Mouse (Mus musculus) megakaryocyte progenitor cell, adult 5-6 weeks (primary cell): ENCODE data around the gene Olfm1. TPM values are rescaled to one million over a fixed set of nuclear protein-coding genes. Genes with fewer than 3 reads are reported as not detected.

Source experiments
- ATAC-seq: replicated peaks from 2 replicates; pipeline ENCODE4 v1.8.0; 2016; ENCODE audit warnings: mild to moderate bottlenecking, moderate TSS enrichment, inconsistent platforms; ENCODE audit not compliant: poor library complexity
- total RNA-seq, 2 experiments: library from RNA; stranded (forward) in 1 of 2; stranded (reverse) in 1 of 2; fragments of 157-497, 149-512 nt in 1 of 2; fragments of 200-1000 nt in 1 of 2; gene quantifications; 2 replicates each; pipeline versions ENCODE4 v1.2.3 to v1.2.4; 2015 to 2017

Olfm1 gene
- total RNA-seq, 2 experiments from 2014 or later = 2.6 to 5.4 TPM

- no peak for ATAC-seq
Measured at GRCm38 (mm10) chr2:28227589-28228191, 34.9 kb downstream of the Olfm1 start.

GRCm38 (mm10) chr2:28228364-28228763 is 35.6 kb downstream of the Olfm1 start:
- ATAC-seq = no peak

DNA sequence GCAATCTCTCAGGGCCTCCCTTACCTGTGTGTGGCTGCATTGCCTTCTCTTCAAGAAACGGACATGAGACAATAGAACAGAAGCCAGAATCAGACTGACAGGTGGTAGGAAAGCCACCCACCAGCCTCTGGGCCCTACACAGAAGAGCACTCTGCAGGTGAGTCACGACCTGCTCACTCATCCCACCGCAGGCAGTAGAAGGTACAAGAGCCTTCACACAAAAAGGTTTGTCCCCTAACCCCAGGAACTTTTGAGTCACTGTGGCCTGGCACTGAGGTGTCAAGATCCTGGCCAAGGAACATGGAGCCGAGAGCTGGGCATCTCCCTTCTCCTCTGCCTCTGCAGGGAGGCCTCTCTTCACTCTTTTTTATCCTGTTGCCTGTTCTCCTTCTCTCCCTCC is 42.3 kb downstream of the Olfm1 start:
- no peak for ATAC-seq

- no peak for ATAC-seq
Measured at GRCm38 (mm10) chr2:28236447-28236846, 43.7 kb downstream of the Olfm1 start.

- ATAC-seq = no peak
Measured at GRCm38 (mm10) chr2:28239616-28240015, 46.8 kb downstream of the Olfm1 start.

- ATAC-seq = no peak
Measured at GRCm38 (mm10) chr2:28240920-28241319, 48.1 kb downstream of the Olfm1 start.

- no peak for ATAC-seq
Measured at GRCm38 (mm10) chr2:28241520-28242221, 48.9 kb downstream of the Olfm1 start.

DNA sequence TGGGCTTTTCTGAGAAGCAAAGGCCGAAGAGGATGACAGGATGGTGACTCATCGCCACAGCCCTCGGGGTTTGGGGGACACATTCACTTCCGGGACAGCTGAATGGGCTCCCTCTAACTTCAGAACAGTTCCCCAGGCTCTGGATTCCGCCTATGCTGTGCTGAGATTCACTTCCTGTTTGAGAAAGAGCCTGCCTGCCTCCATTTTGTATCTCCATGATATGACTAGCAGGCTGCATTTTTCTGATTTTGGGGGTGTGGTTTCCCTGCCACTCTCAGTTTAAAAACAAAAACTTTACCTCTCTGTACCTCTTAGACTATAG is 49.4 kb downstream of the Olfm1 start:
- ATAC-seq = peak; percentile 57; the same call in 1 of the 2 replicates

DNA sequence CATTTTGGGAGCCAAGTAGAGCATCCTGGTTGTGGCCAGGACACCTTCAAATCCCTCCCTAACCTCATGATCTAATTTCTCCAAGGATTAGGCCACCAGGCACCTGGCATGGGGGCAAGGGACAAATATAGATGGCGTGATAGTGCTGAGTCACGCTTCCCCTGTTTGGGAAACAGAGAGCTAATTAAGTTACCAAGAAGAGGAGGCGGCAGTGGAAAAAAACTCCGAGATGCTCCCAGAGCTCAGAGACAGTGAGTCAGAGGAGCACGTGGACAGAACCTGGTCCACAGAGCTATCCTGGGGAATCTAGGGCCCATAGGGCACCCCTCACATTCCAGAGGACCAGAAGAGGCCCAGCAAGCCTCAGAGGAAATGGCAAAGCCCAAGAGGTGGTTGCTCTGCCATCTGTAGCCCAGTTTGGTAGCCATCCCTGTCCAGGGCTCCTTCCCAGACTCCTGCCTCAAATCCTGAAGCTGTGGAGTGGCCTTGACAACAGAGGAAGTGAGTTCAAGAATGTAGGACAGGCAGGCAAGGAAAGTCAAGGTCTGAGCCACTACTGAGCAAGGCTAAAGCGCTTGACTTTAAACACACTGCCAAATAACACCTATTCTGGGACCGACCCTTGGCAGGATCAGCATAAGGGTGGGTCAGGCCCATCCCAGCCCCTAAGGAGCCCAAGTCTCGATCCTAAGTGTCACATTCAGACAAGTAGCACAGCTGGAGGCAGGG is 52.0 kb downstream of the Olfm1 start:
- no peak for ATAC-seq

GRCm38 (mm10) chr2:28246110-28246653 is 53.4 kb downstream of the Olfm1 start:
- ATAC-seq = no peak

DNA sequence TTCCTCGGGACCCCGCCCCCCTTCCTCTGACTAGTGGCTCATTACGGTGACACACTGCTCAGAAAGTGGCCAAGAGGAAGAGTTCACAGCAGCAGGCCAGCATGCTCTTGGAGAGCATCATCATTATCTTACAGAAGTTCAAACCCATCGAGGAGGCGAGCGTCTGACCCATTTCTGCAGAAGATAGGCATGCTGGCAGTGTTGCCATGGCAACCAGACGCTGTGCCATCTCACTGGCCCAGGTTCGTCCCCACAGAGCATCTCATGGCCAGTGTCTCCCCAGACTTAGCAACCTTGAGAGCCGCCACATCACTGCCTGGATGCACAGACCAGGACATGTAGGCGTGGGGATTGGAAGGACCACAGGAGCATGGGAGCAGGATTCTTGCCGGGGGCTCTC is 54.3 kb downstream of the Olfm1 start:
- ATAC-seq = no peak

DNA sequence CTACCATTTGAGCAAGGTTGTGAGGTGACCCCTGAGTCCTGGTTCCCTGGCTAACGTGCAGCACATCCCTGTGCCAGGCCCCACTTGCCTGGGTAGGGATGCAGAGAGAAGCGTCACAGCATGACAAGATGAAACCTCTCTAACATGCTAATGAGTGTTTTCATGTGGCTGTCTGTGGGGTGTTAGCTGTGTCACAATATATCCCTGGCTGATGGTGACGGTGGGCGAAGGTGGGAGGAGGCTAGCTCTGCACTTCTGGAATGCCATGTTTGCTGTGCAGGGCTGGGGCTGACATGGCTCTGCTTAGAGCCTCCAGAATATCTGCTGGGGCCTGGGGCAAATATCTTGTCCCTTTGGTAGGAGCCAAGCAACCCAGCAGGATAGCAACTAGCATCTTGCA is 59.8 kb downstream of the Olfm1 start:
- no peak for ATAC-seq

GRCm38 (mm10) chr2:28256029-28256428 is 63.2 kb downstream of the Olfm1 start:
- ATAC-seq = no peak

DNA sequence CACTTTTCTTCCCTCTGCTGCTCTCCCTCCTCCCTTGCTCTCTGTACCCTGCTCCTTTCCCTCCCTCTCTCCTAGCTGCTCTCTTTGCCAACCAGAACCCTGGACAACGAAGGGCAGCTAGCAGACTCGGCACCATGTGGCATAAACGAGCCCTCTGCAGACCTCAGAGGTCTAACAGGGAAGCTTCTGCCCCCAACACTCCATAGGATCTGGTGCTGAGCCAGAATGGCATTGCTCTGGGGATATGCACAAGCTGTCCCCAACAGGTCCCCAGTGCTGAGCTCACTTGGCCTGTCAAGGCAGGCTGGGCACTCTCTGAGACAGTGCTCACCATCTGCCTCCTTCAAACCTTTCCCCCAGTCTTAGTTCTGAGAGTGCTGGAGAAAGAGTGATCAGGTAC is 68.6 kb downstream of the Olfm1 start:
- ATAC-seq = no peak

- ATAC-seq = no peak
Measured at GRCm38 (mm10) chr2:28267776-28268275, 75.0 kb downstream of the Olfm1 start.

GRCm38 (mm10) chr2:28270561-28270960 is 77.8 kb downstream of the Olfm1 start:
- ATAC-seq = no peak

- ATAC-seq = no peak
Measured at GRCm38 (mm10) chr2:28272218-28272965, 79.6 kb downstream of the Olfm1 start.

GRCm38 (mm10) chr2:28274006-28274405 is 81.2 kb downstream of the Olfm1 start:
- ATAC-seq = no peak

DNA sequence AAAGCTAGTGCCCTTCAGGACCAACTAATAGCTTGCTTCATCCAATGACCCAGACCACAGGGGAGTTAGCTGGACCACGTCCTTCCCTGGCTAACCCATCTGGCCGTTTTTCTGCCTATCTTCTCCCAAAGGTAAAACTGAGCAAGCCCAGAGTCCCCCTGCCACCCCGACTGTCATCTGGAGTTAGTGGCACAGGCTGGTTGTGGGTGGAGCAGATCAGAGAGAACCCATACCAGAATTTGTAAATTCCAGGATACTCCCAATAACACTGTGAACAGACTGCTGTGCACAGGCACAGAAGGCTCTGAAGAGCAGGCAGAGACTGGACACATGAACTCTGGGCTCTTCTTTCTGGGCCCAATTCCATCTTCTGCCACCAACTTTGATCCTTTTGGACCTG is 82.6 kb downstream of the Olfm1 start:
- no peak for ATAC-seq

DNA sequence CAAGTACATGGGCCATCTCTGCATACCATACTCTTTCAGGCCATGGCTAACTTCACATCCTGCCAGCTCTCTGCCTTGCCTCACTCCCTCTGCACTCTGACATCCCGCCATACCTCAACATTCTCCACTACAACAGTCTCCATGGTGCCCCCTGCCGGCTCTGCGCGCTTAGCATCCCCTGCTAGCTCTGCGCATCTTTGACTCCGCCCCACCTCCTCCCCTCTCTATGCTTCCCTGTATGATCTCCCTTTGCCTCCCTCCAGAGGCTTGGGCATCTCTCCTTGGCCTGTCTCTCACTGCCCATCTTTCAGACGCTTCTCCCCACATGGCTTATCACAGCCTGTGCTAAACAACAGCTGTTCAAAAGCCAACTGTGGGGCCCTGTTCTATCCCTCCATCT is 85.4 kb downstream of the Olfm1 start:
- ATAC-seq = peak; percentile 88

GRCm38 (mm10) chr2:28278853-28279252 is 86.1 kb downstream of the Olfm1 start:
- no peak for ATAC-seq
